Mouse (Mus musculus) cortical plate, adult 2 months (tissue): ENCODE data around the gene Grid2.
"Not testable (repeated sequence)": the region's sequence is repeated elsewhere in the genome, so short reads cannot be mapped to it uniquely, and the experiment has no call there.

Experiments used
- CTCF ChIP-seq: fragments of 200-500 bp; IDR thresholded peaks from 2 replicates; pipeline ENCODE4 v1.5.1; 2011; ENCODE audit warnings: mild to moderate bottlenecking, control low read depth, low read length; ENCODE audit not compliant: insufficient read depth; ENCODE audit errors: extremely low read depth
- POLR2A ChIP-seq: fragments of 200-500 bp; IDR thresholded peaks from 2 replicates; pipeline ENCODE4 v1.6.1; 2011; ENCODE audit warnings: mild to moderate bottlenecking, low read length, control low read depth; ENCODE audit not compliant: insufficient read depth; ENCODE audit errors: extremely low read depth

DNA sequence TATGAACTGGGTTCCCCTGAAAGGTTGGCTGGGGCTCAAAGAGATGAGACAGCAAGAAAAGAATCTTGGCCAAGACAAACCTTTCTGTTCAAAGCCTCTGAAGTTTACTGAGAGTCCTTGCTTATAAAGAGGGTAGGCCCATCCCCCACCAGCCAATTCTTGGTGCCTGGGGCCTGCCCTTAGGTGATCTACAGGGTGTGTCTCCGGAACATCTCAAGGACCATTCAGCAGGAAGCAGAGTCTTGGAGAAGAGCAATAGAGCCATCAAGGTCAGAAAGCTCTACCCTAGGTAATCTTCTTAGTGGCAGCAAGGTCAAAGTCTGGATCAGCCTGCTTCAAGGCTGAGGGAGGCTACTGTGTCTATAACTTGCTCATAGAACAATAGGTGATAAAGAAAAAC is 313.1 kb downstream of the Grid2 start:
- TF ChIP-seq POLR2A, CTCF: not testable (repeated sequence)
